Mouse (Mus musculus) kidney, postnatal 10 days (tissue): ENCODE results near the gene Ntf5.
"Not testable (repeated sequence)": the region's sequence is repeated elsewhere in the genome, so short reads cannot be mapped to it uniquely, and the experiment has no call there.

ENCODE experiments used
- DNase-seq: peaks from one replicate; pipeline ENCODE4 v3.0.0; 2021; ENCODE audit warnings: mixed read lengths

Gene Ntf5

DNA sequence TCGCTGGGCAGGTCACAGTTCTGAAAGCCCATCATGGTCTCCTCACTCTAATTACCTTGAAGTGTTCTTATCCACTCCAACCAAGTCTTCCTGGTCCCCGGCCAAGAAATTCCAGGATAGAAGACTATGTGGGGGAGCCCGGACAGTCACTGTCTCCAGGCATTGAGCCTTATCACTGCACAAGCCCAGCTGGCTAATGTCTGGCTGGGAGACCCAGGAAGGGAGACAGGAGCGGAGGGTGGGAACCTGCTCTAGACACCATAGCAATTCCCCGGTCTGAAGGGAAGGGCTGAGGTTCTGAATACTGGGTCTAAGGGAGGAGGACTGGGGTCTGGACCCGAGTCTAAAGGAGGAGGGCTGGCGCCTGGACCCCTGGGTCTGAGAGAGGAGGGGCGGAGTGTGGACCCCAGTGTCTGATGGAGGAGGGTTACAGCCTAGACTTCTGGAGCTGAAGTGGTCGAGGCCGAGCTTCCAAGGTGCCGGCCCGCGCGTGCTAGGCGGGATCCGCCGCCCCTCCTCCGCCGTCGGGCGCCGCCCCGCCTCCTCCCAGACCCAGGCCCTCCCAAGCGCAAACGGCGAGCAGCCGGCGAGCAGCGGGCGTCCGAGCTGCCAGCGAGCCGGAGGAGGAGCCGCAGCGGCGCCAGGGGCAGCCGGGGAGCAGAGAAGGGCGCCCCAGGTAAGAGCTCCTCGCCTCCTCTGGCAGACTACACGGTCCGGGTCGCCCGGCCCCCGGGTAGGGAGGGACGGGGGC, at the start of gene Ntf5:
TSS of gene Ntf5 (plus strand) at position 583 of the 751 bp plus-strand sequence.
- DNase-seq: peak; percentile 66

DNA sequence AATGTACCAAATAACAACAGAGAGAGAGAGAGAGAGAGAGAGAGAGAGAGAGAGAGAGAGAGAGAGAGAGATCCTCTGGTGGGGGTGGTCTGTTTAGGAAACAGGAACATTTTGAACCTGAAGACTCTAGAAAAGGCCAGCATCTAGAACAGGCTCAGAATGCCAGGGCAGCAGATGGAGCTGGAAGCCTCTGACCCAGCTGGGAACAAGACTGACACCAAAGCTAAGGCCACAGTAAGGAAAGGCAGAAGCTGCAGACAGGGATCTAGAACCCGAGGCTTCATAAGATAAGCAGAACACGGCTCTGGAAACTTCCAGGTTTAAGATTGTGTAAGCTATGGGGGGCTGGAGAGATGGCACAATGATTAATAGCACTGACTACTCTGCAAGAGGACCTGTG, 49.5 kb upstream of the Ntf5 start:
- DNase-seq: no peak

DNA sequence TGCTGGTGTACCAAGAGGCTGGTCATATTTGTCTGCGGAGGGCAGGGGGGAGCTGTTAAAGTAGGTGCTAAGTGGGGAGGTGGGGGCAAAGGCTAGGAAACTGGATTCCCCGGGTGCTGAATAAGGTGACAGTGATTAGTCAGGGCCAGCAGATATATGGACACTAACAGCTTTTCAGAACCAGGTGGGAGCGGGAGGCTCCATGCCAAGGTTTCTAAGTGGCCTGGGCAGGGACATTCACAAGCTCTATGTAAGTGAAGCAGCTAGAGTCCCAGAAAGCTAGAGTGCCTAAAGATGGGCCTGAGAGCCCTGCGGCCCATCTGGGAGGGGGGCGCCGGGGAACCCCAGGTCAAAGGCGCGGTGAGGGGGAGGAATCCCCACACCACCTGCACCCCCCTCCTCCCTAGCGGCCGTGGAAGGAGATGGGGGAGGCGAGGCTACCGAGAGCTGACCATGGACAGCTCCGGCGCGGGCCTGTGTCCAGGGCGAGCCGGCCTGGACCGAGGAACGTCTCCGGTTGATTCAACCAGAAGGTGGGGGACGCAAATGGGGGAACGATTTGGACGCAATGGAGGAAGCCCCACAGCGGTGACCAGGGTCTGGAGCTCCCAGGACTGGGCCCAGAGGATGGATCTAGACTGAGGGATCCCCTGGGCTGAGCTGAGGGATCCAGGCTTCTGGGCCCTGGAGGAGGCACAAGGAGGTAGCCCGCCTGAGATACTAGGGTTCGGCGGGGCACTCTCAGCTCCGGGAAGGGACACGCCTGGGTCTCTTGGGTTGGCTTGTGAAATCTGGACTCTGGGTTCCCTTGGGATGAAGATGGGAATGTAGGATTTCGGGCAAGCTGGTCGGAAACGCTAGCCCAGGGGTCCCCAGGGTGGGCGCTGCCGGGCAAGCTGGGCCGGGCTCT, 47.5 kb upstream of the Ntf5 start:
- peak; percentile 79 for DNase-seq

DNA sequence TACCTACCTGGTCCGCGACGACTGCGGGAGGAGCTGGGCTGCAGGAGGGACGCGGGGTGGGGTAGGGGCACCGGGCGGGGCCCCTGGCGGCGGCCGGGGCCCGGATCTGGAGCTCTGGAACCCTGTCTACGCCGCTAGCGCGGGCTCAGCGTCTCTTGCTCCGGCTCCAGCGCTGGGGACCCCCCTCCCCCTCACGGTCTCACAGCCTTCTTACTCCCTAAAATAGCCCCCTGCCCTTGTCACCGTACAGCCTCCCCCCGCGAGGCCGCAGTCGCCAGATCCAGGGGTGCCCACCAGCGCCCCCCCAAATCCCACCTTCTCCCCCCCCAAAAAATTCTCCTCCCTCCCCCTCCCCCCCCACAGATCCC, 46.9 kb upstream of the Ntf5 start, which contains the start of gene Ppfia3:
TSS of gene Ppfia3 (minus strand) at position 368 of the 368 bp plus-strand sequence.
- DNase-seq: no peak

DNA sequence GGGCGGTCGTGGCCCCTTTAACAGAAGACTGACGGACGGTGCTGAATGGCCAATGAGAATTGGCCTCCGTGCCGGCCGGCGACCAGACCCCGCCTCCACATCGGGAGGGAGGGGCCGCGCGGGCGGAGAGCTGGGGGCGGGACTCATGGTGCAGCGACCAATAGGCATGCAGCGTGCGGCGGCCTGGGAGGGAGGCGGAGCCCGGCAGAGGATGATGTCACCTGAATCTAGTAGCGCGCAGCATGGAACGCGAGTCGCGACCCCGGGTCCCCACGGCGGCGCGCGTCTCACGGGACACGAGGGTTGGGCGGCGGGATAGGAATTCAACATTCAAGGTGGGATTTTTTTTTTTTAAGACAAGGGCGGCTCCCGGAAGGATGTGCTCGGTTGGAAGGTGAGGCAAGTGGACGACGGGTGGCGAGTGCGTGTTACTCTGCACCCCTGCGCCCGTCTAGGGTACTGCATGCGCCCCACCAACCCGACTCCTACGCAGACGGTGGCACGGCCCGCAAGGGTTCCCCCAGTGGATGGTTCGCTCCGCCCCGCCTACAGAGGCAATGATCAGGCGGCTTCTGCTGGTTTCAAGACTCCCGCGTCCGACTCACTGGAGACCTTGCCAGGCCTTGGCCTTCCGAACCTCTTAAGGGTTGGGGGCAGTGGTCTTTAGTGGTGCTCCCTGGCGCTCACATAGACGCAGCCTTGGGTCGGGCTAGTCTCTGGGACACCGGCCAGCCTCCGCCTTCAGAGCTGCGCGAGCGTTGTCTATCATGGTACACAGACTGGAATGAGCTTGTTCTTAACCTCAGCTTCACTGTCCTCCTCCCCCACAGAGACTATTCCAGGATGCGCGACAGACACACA, 46.2 kb upstream of the Ntf5 start:
- DNase-seq: peak; percentile 98

DNA sequence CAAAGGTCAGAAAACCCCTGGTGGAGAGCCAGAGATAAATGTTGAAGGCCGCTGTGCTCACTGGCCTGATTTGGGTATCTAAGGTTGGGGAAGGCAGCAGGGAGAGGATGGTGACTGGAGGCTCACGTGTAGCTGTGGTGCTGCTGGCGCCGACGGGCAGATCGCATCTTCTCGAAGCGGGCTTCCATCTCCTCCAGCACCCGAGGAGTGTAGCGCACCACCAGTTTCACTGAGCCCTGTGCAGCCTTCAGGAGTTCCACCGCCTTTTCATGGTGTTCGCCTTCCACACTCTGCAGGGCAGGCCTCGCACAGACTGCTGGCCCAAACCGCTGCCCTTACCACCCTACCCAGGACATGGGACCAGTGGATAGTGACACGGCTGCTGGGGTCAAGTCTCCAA, 45.3 kb upstream of the Ntf5 start:
- no peak for DNase-seq

DNA sequence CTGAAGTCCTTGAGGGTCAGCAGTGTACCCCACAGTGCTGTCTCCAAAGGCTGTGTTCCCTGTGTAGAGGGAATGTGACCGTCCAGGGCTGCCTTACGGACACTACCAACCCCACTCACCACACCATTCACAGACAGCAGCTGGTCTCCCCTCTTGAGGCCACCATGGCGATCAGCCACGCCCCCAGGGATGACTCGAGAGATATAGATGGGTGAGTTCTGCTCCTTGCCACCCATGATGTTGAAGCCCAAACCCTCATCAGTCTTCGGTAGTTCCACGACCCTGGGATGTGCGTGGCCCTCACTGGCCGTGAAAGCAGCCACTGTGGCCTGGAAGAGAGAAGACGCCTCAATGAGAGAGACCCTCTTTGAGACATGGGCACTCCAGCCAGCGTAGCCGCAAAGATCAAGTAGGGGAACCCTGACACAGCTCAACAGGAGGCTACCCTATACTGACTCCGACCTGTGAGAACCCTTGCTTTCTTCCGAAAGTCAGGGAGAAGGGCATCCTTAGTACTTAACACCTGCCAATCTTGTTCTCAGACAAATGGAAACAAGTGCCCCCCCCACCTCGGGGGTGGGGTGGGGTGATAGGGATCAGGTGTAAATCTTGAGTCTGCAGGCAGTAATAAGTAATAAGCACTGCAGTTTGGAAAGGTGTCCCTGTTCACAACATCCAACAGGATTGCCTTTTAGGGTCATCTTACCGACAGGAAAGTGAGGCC, 44.3 kb upstream of the Ntf5 start:
- no peak for DNase-seq

DNA sequence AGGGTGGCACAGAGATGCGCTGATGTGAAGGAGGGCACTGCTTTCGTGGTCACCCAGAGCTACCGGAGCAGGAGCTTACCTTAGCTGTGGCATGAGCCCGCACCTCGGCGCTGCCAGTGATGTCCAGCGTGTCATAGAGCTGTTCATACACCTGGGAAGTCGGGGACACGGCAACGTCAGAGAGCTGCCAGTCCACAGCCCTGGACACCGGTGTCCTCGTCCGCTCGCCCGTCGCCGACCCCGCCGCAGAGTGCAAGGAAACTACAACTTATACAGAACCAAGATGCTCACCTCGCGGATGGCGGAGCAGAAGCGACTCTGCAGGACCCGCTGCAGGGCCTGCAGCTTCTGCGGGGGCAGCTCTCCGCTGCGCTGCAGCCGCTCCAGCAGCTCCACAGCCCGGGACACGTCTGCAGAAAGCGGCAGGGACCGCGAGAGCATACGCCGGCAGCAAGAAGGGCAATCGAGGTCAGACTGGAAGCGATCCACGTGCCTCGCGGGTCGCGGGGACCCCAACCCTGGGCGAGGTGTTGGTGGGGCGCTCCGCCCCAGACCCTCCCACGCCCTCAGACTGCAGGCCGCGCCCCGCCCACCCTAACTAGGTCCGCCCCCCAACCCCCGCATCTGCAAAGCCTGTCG, 43.5 kb upstream of the Ntf5 start:
- DNase-seq: no peak

DNA sequence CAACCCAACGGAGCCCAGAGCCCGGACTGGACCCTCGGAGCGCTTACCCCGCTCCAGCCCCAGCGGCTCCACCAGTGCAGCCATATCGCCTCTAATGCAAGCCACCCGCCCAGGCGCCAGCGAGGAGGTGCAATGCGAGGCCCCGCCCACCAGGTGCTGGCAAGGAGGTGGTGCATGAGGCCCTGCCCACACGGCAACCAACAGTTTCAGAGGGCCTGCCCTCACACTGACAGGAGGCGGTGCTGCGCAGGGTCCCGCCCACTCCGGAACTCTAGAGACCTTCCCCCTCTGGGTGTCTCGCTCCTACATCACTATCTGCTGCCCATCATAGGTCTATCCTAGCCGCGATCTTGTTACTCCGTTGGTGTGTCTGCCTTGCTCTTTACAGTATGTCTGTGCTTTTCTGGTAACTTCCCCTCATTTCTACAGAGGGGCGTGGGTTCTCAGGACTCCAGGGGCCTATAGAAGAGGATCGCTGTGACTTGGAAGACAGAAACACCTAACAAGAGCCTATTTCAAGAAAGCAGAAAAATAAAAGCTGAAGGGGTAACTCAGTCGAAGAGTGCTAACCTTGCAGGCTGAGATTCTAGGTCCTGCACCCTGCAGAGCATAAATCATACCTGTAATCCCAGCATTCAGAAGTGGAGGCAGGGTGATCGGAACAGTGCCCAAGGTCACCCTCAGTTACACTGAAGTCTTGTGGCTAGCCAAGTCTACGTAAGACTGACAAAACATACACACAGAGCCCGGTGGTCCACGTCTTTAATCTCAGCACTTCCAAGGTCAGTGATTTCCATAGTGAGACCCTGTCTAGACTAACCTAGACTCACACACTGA, 42.8 kb upstream of the Ntf5 start, which contains the start of gene Lin7b:
TSS of gene Lin7b (minus strand) at position 109 of the 837 bp plus-strand sequence.
- peak; percentile 94 for DNase-seq

DNA sequence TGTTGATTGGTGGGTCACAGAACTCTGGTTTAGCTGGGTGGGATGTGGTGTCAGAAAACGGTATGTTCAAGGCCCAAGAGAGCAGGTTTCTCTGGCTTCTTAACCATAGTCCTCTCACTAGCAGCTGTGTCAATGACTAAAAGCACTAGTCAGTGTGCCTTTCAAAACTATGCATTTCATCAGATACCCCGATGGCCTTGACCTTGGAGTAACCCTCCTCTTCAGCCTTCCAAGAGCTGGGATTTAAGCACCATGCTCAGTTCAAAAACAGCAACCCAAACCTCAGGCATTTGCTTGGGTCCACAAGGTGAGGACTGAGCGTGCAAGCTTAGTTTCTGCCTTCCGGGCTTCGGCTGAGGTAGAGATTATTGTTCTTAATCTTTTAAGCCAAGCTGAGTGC, 41.1 kb upstream of the Ntf5 start:
- no peak for DNase-seq

DNA sequence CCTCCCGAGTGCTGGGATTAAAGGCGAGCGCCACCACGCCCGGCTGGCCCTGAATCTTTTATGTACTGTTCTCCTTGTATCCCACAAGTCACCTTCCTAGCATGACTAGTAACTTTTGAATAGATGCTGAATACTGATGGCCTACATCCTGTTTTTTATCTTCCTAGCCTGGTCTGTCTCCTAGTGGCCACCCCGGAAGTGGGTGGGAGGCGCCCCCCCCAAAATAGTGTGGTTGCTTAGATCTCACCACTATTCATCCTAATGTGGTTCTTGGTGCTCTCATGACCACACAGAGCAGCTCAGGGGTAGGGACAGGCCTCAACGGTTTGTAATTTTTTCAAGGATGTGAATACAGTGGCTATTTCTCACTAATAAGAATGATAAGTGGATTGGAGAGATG, 38.9 kb upstream of the Ntf5 start:
- DNase-seq: no peak

DNA sequence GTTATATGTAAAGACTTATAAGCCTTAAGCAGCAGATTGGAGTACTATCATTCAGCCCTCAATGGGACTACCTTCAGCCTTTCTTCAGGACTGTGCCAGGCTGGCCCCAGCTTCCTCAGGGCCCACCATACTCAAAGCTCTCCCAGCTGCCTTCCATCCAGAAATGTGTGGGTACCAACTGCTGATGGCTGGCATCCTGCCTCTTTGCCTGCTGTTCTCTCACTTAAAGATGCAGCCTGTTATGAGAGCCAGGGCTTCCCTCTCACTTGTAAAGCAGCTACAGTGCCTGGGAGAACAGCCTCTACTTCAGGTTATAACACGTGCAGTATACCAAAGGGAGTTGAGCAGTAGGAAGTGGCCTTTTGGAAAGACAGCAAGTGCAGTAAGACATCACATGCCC, 37.4 kb upstream of the Ntf5 start:
- no peak for DNase-seq

DNA sequence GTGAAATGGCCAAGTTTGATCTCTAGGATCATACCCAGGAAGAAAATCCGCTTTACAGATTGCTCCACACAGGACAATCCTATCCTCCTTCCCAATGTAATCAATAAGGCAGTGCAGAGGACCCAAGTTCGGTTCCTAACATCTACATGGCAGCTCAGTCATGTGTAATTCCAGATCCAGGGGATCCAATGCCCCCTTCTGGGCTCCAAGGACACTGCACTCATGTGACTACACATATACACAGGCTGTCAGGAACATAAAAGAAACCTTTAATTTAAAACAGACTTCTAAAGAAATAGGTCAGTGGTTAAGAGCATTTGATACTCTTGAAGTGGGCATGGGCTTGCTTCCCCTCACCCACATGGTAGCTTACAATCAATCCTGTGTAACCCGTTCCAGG, 27.4 kb upstream of the Ntf5 start:
- no peak for DNase-seq

DNA sequence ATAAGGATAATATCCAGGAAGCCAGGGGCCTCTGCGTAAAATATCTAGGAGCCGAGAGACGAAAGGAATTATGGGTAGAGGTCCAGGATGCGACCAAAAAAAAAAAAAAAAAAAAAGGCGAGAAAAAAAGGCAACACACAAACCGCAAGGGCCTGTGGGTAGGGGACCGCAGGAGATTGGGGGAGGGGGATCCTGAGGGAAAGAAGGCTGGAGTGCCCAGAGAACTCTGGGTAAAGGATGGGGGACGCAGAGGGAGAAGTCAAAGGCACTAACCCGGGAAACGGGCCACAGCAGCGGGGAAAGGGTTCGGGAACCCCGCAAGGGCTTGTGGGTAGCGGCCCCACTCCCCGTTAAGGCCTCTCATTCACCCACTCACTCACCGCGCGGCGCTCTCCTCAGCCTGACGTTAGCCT, 18.4 kb upstream of the Ntf5 start:
- no peak for DNase-seq

DNA sequence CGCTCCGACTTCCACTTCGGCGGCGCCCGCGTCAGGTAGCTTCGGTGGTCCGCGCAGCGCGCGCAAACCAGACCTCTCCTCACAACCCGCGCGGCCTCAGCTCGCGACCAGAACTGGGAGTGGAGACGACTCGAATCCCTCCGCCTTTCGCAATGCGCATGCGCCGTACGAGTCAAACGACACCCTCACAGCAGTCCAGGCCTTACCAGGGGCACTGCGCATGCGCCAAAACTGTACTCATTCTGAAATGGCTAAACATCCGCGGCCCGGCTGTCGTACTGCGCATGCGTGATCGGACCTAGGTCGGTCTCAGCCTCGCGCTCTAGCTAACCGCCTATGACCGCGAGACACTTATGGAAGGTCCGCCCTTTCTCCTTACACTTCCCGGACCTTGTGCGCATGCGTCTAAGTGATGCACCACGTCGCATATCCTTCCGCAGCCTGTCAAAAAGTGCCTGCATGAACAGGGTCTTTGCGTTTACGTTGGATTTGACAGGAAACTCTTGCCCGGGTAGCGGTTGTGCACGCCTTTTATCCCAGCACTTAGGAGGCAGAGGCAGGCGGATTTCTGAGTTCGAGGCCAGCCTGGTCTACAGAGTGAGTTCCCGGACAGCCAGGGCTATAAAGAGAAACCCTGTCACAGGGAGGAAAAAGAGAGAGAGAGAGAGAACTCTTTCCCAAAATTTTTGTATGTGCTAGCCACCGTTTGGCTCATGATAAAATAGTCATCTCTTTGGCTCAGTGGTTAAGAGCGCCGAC, 17.7 kb upstream of the Ntf5 start, which contains the start of gene Snrnp70:
TSS of gene Snrnp70 (minus strand) at position 165 of the 759 bp plus-strand sequence.
- peak; percentile 100 for DNase-seq

DNA sequence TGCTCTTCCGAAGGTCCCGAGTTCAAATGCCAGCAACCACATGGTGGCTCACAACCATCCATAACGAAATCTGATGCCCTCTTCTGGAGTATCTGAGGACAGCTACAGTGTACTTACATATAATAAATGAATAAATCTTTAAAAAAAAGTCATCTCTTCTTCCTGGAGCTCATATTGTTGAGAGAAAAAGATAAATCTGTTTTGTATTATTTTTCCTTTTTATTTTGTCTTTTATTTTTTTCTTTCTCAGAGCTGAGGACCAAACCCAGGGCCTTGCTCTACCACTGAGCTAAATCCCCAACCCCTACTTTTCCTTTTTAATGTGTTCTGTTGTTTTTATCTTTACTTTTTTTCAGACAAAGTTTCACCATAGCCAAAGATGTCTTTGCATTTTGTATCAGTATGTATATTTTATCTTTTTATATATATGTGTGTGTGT, 17.1 kb upstream of the Ntf5 start:
- DNase-seq: not testable (repeated sequence)

DNA sequence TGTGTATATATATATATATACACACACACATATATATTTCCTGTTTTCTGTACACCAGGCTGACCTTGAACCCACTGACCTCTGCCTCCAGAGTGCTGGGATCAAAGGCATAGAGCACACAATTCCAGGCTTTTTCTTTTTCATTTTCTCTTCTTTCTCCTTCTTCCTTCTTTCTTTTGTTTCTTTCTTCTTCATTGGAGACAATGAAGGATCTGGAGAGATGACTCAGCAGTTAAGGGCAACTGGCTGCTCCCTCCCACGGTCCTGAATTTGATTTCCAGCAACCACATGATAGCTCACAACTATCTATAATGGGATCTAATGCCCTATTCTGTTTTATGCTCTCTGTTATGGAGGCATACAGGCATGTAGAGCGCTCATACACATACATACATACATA, 16.7 kb upstream of the Ntf5 start:
- no peak for DNase-seq

DNA sequence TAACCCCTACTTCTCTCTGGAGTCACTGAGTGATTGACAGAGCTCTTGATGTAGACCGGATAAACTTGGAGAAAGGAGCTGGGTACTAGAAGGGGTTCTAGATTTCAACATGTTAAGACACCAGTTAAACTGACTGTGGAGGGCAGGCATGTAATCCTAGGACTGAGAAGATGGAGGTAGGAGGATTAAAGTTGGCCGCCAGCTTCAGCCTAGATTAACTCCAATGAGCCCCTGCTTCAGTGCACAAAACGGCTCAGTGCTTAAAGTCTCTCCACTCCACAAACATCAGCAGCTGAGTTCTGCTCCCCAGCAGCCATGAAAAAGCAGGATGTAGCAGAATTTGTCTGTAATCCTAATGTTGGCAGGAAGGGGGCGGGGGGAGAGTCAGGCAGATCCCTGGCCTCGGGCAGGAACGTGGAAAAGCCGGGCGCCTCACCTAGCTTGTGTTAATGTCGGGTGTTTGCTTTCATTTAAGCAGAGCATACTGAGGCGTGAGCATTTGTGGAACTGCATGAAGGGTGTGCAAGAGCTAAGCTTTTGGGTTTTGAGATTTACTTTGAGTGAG, 11.9 kb upstream of the Ntf5 start:
- DNase-seq: no peak

DNA sequence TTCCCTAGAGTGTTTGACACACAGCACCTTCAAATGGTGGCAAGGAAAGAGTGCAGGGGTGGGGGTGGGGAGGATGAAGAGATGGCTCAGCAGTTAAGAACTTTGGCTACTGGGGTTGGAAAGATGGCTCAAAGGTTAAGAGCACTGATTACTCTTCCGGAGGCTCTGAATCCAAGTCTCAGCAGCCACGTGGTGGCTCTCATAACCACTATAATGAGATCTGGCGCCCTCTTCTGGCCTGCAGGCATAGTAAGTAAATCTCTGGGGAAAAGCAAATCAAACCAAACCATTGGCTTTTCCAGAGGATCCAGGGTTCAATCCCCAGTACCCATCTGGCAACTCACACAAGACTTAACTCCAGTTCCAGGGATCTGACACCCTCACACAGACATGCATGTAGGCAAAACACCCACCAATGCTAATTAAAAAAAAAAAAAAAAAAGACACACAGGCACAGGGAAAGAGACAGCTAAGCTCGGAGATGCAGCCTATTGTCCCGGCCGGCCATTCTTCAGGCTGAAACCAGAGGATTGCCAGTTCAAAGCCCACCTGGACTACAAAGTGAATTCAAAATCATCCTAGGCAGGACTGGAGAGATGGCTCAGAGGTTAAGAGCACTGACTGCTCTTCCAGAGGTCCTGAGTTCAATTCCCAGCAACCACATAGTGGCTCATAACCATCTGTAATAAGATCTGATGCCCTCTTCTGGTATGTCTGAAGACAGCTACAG, 9.8 kb upstream of the Ntf5 start:
- DNase-seq: peak; percentile 85
